Mouse (Mus musculus) neutrophil, adult 83 days (primary cell): ENCODE data around the gene Ptpn5. TPM values are rescaled to one million over a fixed set of nuclear protein-coding genes. Genes with fewer than 3 reads are reported as not detected.

Experiments used
- total RNA-seq, 2 experiments: library from RNA; stranded (reverse); gene quantifications; one replicate each; pipeline ENCODE4 v1.2.4; 2023

Gene Ptpn5
- total RNA-seq = not detected

DNA sequence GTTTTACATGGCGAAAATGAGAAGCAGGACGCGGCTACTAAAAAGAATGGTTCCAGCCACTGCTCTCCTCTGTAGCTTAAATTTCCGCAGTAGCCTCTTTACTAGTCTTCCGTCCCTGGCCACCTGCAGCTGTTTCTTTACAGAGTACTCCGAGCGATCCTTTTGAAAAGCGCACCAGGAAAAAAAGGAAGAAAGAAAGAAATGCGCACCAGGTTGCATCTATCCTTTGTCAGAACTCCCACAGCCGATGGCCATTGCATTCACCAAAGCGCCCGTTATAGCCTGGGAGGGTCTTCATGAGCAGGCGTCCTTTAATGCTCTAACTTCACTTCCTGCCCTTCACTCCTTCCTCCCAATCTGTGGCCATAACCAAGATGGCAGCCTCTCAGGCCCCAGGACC lies at the start of gene Ptpn5:
Ptpn5 (minus strand) TSS at position 354 of the 400 bp plus-strand sequence.

GRCm38 (mm10) chr7:47050366-47050765 lies 83.1 kb downstream of the Ptpn5 start, which contains the start of gene Tmem86a:
Gene Tmem86a (plus strand): TSS chr7:47050601.

Other genes with a start within 250 kb of the Ptpn5 start
- 10 to 100 TPM; 32.1 to 36.2 TPM for gene Tsg101, start 213.7 kb downstream of the Ptpn5 start, total RNA-seq
- gene Uevld, start 175.2 kb downstream of the Ptpn5 start, total RNA-seq = 10 to 100 TPM; 10.9 to 17.9 TPM
- not detected for gene Gm9999, start 150.1 kb downstream of the Ptpn5 start, total RNA-seq
- 10 to 100 TPM; 48.0 to 59.3 TPM for gene Spty2d1, start 125.3 kb downstream of the Ptpn5 start, total RNA-seq
- 1 to 10 TPM; 7.5 TPM for gene Tmem86a, start 83.1 kb downstream of the Ptpn5 start, total RNA-seq
- not detected for gene Mrgpra6, start 71.2 kb upstream of the Ptpn5 start, total RNA-seq
- not detected for gene Mrgpra9, start 119.2 kb upstream of the Ptpn5 start, total RNA-seq
- not detected for gene Mrgpra1, start 220.6 kb upstream of the Ptpn5 start, total RNA-seq